8 mouse cellular contexts compared by ENCODE assay signal in genomic region chr17:70429746-70430451, GRCm38 (mm10).
DNase-seq lines count a peak whose midpoint lies in the region; ATAC-seq lines count a peak whose summit lies in the region.

No protein-coding gene starts in this region.

- H3K9ac ChIP-seq in hindbrain, embryonic 16.5 days (ENCODE audit: low read depth, low read length) = no peak overlapping the region; the same call in 1 of the 2 replicates

- H3K27me3 ChIP-seq in hindbrain, embryonic 16.5 days (replicated peaks; ENCODE audit: control insufficient read depth, insufficient read depth, low read length) = no peaks in the 10 kb centered on the region

- peak overlapping the region; percentile 50 for H3K4me2 ChIP-seq in hindbrain, embryonic 16.5 days (ENCODE audit: low read length)

- H3K4me1 ChIP-seq in hindbrain, embryonic 16.5 days (ENCODE audit: control insufficient read depth, insufficient read depth, low read depth, low read length) = peaks cover 5% of the 10 kb centered on the region; the same call in 1 of the 2 replicates

- H3K4me3 ChIP-seq in hindbrain, embryonic 16.5 days (ENCODE audit: low read length) = no peak overlapping the region

- WGBS in hindbrain, embryonic 16.5 days = 17% methylated on average over 17 of the region's 17 CpGs

- no peak overlapping the region for H3K27ac ChIP-seq in hindbrain, embryonic 16.5 days (ENCODE audit: low read depth, low read length)

- peak; percentile 75 for ATAC-seq in hindbrain, embryonic 16.5 days
- no peak for ATAC-seq in erythroid progenitor cell, adult 5-6 weeks (replicated peaks; ENCODE audit: low FRiP score, poor library complexity, severe bottlenecking)

- peak; percentile 36 for DNase-seq in WW6 (ENCODE audit: low read depth, low spot score)
- DNase-seq in cerebellum, postnatal 14 days = peak; percentile 93 to 95
- peak; percentile 80 to 88 for DNase-seq in frontal cortex, postnatal 36 days (ENCODE audit: low spot score in 2 of 2)
- peak; percentile 63 for DNase-seq in left cerebral cortex, adult 11 months (ENCODE audit: low spot score)
- DNase-seq in lung, postnatal 4 days = peak; percentile 34 to 58
- DNase-seq in right cerebral cortex, postnatal 10 days (ENCODE audit: low spot score in 2 of 2) = peak; percentile 86 to 91

- no peaks in the 10 kb centered on the region for H3K36me3 ChIP-seq in hindbrain, embryonic 16.5 days (ENCODE audit: control insufficient read depth, insufficient read depth, low read length)

- no peaks in the 10 kb centered on the region for H3K9me3 ChIP-seq in hindbrain, embryonic 16.5 days (ENCODE audit: control insufficient read depth, low read length)

Comparison
In these comparisons a context has a peak if more than half of its experiments do, and no peak if none do; other contexts are left out.
1. DNase-seq: peak in every context shown above with its lines; median percentile 94 in cerebellum, postnatal 14 days; 88 in right cerebral cortex, postnatal 10 days; 84 in frontal cortex, postnatal 36 days; 63 in left cerebral cortex, adult 11 months; 46 in lung, postnatal 4 days; 36 in WW6.